Mouse (Mus musculus) lung, adult 2 months (tissue): Measurements from ENCODE around the gene Vmn1r14.

Experiments
- CTCF ChIP-seq: fragments of 200-500 bp; IDR thresholded peaks from 2 replicates; pipeline ENCODE4 v1.5.1; 2011; ENCODE audit warnings: mild to moderate bottlenecking, low read length, control low read depth; ENCODE audit not compliant: insufficient read depth
- POLR2A ChIP-seq: fragments of 200-500 bp; IDR thresholded peaks from 2 replicates; pipeline ENCODE4 v1.6.1; 2011; ENCODE audit warnings: low read depth, mild to moderate bottlenecking, control low read depth, low read length, borderline replicate concordance; ENCODE audit errors: extremely low read depth

- no peak for TF ChIP-seq POLR2A
- TF ChIP-seq CTCF: no peak
Observed at GRCm38 (mm10) chr6:57260990-57261389, 29.5 kb downstream of the Vmn1r14 start.
